Mouse (Mus musculus) hindbrain, embryonic 16.5 days (tissue): ENCODE results near the gene Hlf. TPM values are rescaled to one million over a fixed set of nuclear protein-coding genes. Genes with fewer than 3 reads are reported as not detected.

Source experiments
- ATAC-seq: fragments of 200-750 bp; cut with Nextera tagmentation; 2 replicates; pipeline ENCODE4 v1.8.0; 2017; ENCODE audit warnings: moderate TSS enrichment, moderate library complexity
- H3K27ac ChIP-seq: fragments of 300-500 bp; sonication (generic); 2 replicates; pipeline ENCODE4 v1.5.1; 2014; ENCODE audit warnings: low read depth, mild to moderate bottlenecking, control low read depth, low read length, moderate library complexity
- H3K27me3 ChIP-seq: fragments of 300-500 bp; sonication (generic); replicated peaks from 2 replicates; pipeline ENCODE4 v1.6.1; 2014; ENCODE audit warnings: low read length; ENCODE audit not compliant: control insufficient read depth, insufficient read depth
- H3K36me3 ChIP-seq: fragments of 300-500 bp; sonication (generic); 2 replicates; pipeline ENCODE4 v1.6.1; 2014; ENCODE audit warnings: mild to moderate bottlenecking, low read length, moderate library complexity, mixed read lengths; ENCODE audit not compliant: control insufficient read depth, insufficient read depth
- H3K4me1 ChIP-seq: fragments of 300-500 bp; sonication (generic); 2 replicates; pipeline ENCODE4 v1.6.1; 2014; ENCODE audit warnings: low read depth, low read length; ENCODE audit not compliant: control insufficient read depth, insufficient read depth
- H3K4me2 ChIP-seq: fragments of 300-500 bp; sonication (generic); 2 replicates; pipeline ENCODE4 v1.6.1; 2014; ENCODE audit warnings: mild to moderate bottlenecking, low read length, control low read depth, moderate library complexity
- H3K4me3 ChIP-seq: fragments of 300-500 bp; sonication (generic); 2 replicates; pipeline ENCODE4 v1.5.1; 2014; ENCODE audit warnings: mild to moderate bottlenecking, low read length, control low read depth, moderate library complexity
- H3K9ac ChIP-seq: fragments of 300-500 bp; sonication (generic); 2 replicates; pipeline ENCODE4 v1.6.1; 2014; ENCODE audit warnings: low read depth, mild to moderate bottlenecking, control low read depth, low read length, moderate library complexity
- H3K9me3 ChIP-seq: fragments of 300-500 bp; sonication (generic); 2 replicates; pipeline ENCODE4 v1.6.1; 2014; ENCODE audit warnings: mild to moderate bottlenecking, low read length, moderate library complexity; ENCODE audit not compliant: control insufficient read depth
- WGBS: fragments of 180-500 bp; shearing (Covaris S2); extraction: QIAGEN DNeasy Blood & Tissue Kit; methylation state at CpG from one replicate; pipeline ENCODE4 v1.1.7; 2014; 5-methylcytosine and 5-hydroxymethylcytosine counted together
- polyA plus RNA-seq: library from polyadenylated mRNA; unstranded; fragments of >200 nt; fragmentation: Nextera tagmentation; extraction: Ambion mirVana; gene quantifications from 2 replicates; pipeline ENCODE4 v1.2.1, GENCODE M21; 2015

Hlf gene
- polyA plus RNA-seq, 1 experiment from 2014 or later = 5.5 TPM

GRCm38 (mm10) chr11:90350153-90350512 lies 40.6 kb downstream of the Hlf start:
- 81% methylated on average over 4 of the region's 4 CpGs for WGBS
- H3K36me3 ChIP-seq = no peaks in the 10 kb centered on the region
- peaks cover 2% of the 10 kb centered on the region; the same call in 1 of the 2 replicates for H3K4me1 ChIP-seq
- H3K9ac ChIP-seq = no peak overlapping the region
- H3K9me3 ChIP-seq = no peaks in the 10 kb centered on the region
- H3K4me2 ChIP-seq = no peak overlapping the region
- ATAC-seq = no peak
- no peak overlapping the region for H3K4me3 ChIP-seq
- H3K27me3 ChIP-seq = no peaks in the 10 kb centered on the region
- no peak overlapping the region for H3K27ac ChIP-seq

DNA sequence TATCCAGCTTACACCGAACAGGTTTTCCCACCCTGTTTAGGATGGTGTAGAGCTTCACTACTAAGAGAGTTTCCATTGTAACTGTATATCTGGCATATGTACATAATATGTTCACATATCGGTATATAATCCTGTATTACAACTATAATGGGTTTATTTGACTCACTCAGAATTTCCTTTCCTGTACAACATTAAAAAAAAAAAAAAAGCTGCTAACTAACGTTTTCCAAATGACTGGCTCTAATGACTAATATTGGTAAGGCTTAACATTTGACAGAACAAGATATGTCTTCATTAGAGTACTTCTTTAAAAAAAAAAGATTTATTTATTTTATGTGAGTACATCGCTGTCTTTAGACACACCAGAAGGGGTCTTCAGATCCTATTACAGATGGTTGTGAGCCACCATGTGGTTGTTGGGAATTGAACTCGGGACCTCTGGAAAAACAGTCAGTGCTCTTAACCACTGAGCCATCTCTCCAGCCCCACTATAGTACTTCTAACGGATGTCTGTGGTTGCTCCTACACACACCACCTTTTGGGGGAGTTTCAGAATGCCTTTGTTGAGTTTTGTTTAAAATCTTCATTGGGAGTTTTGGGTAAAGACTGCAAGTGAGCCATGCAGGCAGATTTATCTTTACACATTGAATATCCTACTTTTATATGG lies 41.1 kb downstream of the Hlf start:
- 87% methylated on average over 6 of the region's 6 CpGs for WGBS
- Histone ChIP-seq H3K27ac (no peak overlapping the region), H3K4me1 (no peaks in the 10 kb centered on the region), H3K9me3 (no peaks in the 10 kb centered on the region), H3K9ac (no peak overlapping the region), H3K36me3 (no peaks in the 10 kb centered on the region), H3K27me3 (no peaks in the 10 kb centered on the region), H3K4me2 (no peak overlapping the region), H3K4me3 (no peak overlapping the region)
- ATAC-seq = no peak

DNA sequence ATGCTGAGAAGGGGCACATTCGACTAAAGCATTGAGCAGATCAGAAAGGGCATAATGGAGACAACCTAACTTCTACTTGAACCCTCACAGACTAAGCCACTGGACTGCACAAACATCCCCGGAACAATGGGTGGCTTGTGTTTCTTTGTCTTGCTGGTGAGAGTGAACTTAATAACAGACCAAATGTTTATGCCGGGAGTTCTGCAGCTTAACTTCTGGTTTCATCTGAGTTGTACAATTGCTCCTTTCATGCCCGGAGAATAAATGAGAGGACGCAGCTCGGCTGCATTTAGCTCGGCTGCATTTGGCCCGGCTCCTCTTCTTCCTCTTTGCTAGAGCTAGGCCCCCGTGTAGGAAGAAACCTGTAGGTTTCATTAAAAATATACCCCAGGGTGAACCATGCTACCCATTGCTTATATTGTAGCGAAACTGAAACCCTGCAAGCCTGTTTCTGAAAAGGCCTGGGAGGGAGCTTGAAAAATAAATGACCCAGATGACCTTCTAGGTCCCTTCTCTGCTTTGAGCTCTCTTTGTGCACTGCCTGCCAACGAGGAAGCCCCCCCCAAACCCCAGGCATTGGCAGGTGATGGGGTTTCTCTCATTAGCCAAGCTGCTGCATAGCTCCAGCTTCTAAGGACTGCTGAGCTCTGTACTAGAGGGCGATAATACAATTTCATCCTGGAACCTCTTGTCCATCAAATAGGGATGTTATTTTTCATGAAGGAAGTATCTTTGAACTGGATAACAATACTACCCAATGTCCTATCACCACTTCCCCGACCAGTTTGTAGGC lies 42.8 kb downstream of the Hlf start:
- H3K4me3 ChIP-seq = no peak overlapping the region
- H3K27me3 ChIP-seq = no peaks in the 10 kb centered on the region
- H3K4me2 ChIP-seq = no peak overlapping the region
- no peaks in the 10 kb centered on the region for H3K9me3 ChIP-seq
- no peaks in the 10 kb centered on the region for H3K36me3 ChIP-seq
- no peaks in the 10 kb centered on the region for H3K4me1 ChIP-seq
- H3K27ac ChIP-seq = no peak overlapping the region
- WGBS = 46% methylated on average over 13 of the region's 13 CpGs
- ATAC-seq = no peak
- no peak overlapping the region for H3K9ac ChIP-seq

DNA sequence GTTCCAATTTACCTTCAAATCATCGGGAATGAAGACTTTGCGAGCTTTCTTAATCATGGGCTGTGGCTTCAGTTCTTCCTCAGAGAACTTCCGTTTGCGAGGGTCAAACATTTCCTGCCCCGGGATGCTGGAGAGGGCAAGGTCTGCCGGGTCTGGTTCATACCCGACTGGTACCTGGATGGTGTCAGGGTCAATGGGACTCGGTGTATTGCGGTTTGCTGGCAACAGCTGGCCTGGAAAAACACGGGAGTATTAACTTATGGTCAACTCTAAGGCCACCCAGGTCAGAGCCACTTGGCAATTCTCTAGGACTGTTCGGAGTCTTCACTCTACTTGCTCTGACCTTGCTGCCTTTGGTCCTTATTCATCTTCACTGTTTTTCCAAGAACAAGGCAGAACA lies 44.9 kb downstream of the Hlf start:
- Histone ChIP-seq H3K4me2 (no peak overlapping the region), H3K4me1 (no peaks in the 10 kb centered on the region), H3K27ac (no peak overlapping the region), H3K4me3 (no peak overlapping the region), H3K36me3 (no peaks in the 10 kb centered on the region), H3K9me3 (no peaks in the 10 kb centered on the region), H3K9ac (no peak overlapping the region), H3K27me3 (no peaks in the 10 kb centered on the region)
- no peak for ATAC-seq
- 97% methylated on average over 11 of the region's 11 CpGs for WGBS

GRCm38 (mm10) chr11:90342858-90343257 lies 47.8 kb downstream of the Hlf start:
- Histone ChIP-seq H3K36me3 (no peaks in the 10 kb centered on the region), H3K9me3 (no peaks in the 10 kb centered on the region), H3K4me2 (no peak overlapping the region), H3K27ac (no peak overlapping the region), H3K9ac (no peak overlapping the region), H3K4me1 (no peaks in the 10 kb centered on the region), H3K27me3 (no peaks in the 10 kb centered on the region), H3K4me3 (no peak overlapping the region)
- ATAC-seq = no peak
- WGBS = 92% methylated on average over 5 of the region's 5 CpGs

GRCm38 (mm10) chr11:90342267-90342666 lies 48.4 kb downstream of the Hlf start:
- no peak overlapping the region for H3K4me3 ChIP-seq
- no peaks in the 10 kb centered on the region for H3K4me1 ChIP-seq
- no peak for ATAC-seq
- 84% methylated on average over 5 of the region's 5 CpGs for WGBS
- no peak overlapping the region for H3K4me2 ChIP-seq
- no peaks in the 10 kb centered on the region for H3K36me3 ChIP-seq
- H3K27ac ChIP-seq = no peak overlapping the region
- H3K9me3 ChIP-seq = no peaks in the 10 kb centered on the region
- H3K27me3 ChIP-seq = no peaks in the 10 kb centered on the region
- no peak overlapping the region for H3K9ac ChIP-seq

DNA sequence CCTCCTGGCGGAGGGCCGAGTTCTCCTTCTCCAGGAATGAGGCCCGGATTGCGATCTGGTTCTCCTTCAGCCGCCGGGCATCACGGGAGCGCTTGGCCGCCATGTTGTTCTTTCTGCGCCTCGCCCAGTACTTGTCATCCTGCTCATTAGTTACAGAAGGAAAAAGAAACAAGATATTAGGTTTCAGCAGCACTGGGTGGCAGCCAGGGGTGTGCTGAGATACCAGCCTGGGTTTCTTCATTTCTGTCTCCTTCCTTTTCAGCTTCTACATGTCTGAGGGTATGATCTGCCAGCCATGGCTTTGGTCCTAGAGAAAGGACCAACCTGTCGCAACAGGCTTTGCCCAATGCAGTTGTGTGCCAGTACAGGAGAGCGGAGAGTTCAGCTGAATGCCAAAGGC lies 49.9 kb downstream of the Hlf start:
- Histone ChIP-seq H3K27me3 (no peaks in the 10 kb centered on the region), H3K4me1 (no peaks in the 10 kb centered on the region), H3K27ac (no peak overlapping the region), H3K4me2 (no peak overlapping the region), H3K36me3 (no peaks in the 10 kb centered on the region), H3K9ac (no peak overlapping the region), H3K4me3 (no peak overlapping the region), H3K9me3 (no peaks in the 10 kb centered on the region)
- no peak for ATAC-seq
- 95% methylated on average over 13 of the region's 13 CpGs for WGBS

- no peak overlapping the region for H3K4me3 ChIP-seq
- no peaks in the 10 kb centered on the region for H3K9me3 ChIP-seq
- H3K36me3 ChIP-seq = no peaks in the 10 kb centered on the region
- no peak overlapping the region for H3K9ac ChIP-seq
- H3K27ac ChIP-seq = no peak overlapping the region
- no peak for ATAC-seq
- no peaks in the 10 kb centered on the region for H3K27me3 ChIP-seq
- H3K4me2 ChIP-seq = no peak overlapping the region
- 70% methylated on average over 1 of the region's 1 CpGs for WGBS
- no peaks in the 10 kb centered on the region for H3K4me1 ChIP-seq
These were observed 55.9 kb downstream of the Hlf start for GRCm38 (mm10) chr11:90334816-90335215.

- no peaks in the 10 kb centered on the region for H3K27me3 ChIP-seq
- no peaks in the 10 kb centered on the region for H3K9me3 ChIP-seq
- ATAC-seq = no peak
- no peak overlapping the region for H3K9ac ChIP-seq
- 77% methylated on average over 4 of the region's 4 CpGs for WGBS
- H3K27ac ChIP-seq = no peak overlapping the region
- no peak overlapping the region for H3K4me2 ChIP-seq
- no peak overlapping the region for H3K4me3 ChIP-seq
- no peaks in the 10 kb centered on the region for H3K36me3 ChIP-seq
- no peaks in the 10 kb centered on the region for H3K4me1 ChIP-seq
These were observed 58.0 kb downstream of the Hlf start for GRCm38 (mm10) chr11:90332737-90333136.
